Mouse (Mus musculus) activated CD4-positive, CD25-positive, alpha-beta regulatory T cell, adult 4 months (primary cell): ENCODE measurements around the gene Ankzf1. TPM values are rescaled to one million over a fixed set of nuclear protein-coding genes. Genes with fewer than 3 reads are reported as not detected.
A peak's percentile ranks its signal among the peaks of the same experiment; 100 is the strongest.

ENCODE experiments used
- ATAC-seq: one replicate; pipeline ENCODE4 v1.8.0; 2017
- polyA plus RNA-seq, 2 experiments: library from polyadenylated mRNA; unstranded; fragments of 100-300 nt; shearing (Covaris generic); gene quantifications; one replicate each; pipeline ENCODE4 v1.2.1; 2017

Ankzf1 gene
- polyA plus RNA-seq, result 10 to 100 TPM; 14.1 to 17.1 TPM

GRCm38 (mm10) chr1:75191622-75192402 lies at the start of gene Ankzf1, which contains the start of gene Atg9a:
Gene Ankzf1 (plus strand): TSS chr1:75192151.
Gene Atg9a (minus strand): TSS chr1:75192196.
- peak; percentile 100 for ATAC-seq

GRCm38 (mm10) chr1:75142301-75143261 lies 49.4 kb upstream of the Ankzf1 start, which contains the start of the genes Cnppd1 and Retreg2:
Gene Cnppd1 (minus strand): TSS chr1:75142711.
Gene Retreg2 (plus strand): TSS chr1:75142778.
- peak; percentile 74 for ATAC-seq

DNA sequence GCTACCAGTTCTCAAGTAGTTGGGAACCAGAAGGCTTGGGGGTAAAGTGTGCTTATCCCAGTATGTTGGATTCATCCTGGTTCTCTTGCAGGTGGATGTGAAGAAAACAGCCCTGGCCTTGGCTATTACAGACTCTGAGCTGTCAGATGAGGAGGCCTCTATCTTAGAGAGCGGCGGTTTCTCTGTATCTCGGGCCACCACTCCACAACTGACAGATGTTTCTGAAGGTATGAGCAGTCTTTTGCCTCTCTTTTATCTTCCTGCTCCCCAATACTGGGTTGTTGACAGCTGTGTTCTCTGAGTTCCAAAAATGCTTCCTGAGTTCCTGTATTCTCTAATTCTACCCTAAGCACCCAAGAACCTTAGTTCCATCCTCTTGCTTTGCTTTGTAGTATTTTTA lies 46.4 kb upstream of the Ankzf1 start:
- ATAC-seq, result no peak

GRCm38 (mm10) chr1:75147411-75148135 lies 44.4 kb upstream of the Ankzf1 start:
- ATAC-seq, result no peak

DNA sequence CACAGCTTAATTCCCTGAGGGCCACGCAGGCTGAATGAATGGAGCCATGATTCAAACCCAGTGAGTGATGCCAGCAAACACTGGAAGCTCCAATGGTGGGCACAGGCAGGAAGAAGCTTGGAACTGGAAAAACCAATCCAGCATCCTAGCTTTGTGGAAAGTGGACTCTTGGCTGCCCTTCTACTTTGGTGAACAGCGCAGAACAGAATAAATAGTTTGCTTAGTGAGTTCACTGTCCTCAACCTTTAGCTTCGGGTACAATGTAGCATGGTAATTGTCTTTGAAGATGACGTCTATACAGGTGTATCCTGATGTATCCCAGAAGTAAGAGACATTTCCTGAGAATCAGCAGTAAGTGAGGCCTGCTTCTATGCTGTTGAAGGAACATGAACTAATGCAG lies 43.2 kb upstream of the Ankzf1 start:
- ATAC-seq, result no peak

- ATAC-seq, result no peak
Observed at GRCm38 (mm10) chr1:75155837-75156236, 36.1 kb upstream of the Ankzf1 start.

DNA sequence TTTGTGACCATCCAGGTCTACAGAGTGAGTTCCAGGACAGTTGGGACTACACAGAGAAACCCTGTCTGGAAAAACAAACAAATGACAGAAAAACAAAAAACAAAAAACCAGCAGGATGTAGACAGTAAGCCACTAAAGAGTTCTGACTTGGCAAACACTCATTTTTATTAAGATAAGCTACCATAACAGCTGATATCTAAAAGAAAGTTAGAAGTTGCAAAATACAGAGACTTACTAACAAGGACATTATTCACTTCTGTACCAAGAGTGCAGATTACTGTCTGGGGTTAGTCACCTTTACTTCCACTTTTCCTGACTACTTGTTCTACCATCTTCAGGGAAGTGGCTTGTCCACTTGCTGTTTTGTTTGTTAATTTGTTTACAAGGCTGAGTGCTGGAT lies 33.0 kb upstream of the Ankzf1 start:
- no peak for ATAC-seq

DNA sequence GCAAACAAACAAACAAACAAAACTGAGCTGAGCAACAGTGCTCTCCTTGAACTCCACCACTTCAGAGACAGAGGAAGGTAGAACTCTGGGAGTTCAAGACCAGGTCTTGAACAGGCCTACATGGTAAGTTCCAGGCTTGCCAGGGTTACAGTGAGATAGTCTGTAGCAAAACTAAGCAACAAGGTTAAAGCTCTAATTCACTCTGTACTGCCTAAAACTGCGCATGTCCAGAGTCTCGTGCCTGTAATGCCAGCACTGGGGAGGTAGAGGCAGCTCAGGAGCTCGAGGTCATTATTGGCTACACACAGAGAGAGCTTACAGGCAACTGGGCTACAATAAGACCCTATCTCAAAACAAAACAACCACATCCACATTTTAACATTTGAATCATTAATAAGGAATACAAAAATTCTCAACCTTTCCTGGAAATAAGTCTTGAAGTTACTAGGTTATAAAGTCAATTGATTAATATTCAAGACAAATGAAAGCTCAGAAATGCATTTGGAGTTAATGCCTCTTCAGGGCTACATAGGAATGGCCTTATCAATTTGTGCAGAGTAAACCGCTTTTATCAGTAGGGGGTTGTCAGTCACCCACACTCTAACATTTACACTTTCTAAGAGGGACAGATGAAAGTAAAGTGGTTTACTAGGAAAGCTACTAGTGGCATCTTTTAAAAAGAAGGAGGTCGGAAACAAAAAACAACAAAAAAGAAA lies 32.3 kb upstream of the Ankzf1 start:
- no peak for ATAC-seq

GRCm38 (mm10) chr1:75160256-75160617 lies 31.7 kb upstream of the Ankzf1 start:
- no peak for ATAC-seq

GRCm38 (mm10) chr1:75168093-75168471 lies 23.9 kb upstream of the Ankzf1 start:
- peak; percentile 6 for ATAC-seq

DNA sequence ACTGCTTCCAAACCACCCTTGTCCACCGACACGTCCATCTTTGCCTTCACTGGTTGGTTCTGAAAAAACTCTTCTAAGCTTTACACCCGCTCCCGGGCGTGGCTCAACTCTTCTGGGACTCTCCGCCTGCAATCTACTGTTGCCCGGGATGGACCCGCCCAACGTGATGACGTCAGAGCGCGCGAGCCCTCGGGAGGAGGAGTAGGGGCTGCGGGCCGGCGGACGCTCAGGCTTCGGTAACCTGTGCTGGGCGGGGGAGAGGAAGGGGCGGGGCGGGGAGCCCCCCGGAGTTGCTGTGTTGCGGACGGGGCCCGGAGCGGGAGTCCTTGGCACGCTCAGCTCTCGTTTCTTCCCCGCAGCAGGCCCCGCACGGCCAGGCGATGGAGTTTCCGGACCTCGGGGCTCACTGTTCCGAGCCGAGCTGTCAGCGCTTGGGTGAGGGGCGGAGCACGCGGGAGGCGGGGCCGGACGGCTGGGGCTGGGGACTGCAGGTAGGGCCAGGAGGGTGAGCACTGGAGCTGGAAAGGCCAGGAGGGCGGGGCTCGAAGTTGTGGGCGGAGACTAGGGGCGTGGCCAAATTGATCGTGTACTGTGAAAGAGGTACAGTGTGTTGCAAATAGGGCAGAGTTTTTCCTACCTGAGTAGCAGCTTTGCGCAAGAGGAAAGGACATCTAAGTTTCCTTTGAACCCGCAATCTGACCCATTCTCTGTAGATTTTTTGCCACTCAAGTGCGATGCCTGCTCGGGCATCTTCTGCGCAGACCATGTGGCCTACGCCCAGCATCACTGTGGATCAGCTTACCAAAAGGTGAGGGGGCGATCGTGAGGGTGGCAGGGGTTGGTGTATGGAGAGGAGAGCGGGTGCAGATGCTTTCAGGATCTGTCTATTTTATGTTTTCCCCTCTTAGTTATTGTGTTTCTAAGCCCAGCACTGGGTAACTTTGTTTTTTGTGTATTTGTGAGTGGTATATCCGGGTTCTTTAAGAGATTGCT lies 23.2 kb upstream of the Ankzf1 start, which contains the start of gene Zfand2b:
Gene Zfand2b, plus strand, starts transcription at position 175 of the 993 bp plus-strand sequence.
- ATAC-seq, result peak; percentile 90

- ATAC-seq, result peak; percentile 30
Observed at GRCm38 (mm10) chr1:75179334-75180104, 12.4 kb upstream of the Ankzf1 start.

- peak; percentile 95 for ATAC-seq
Observed at GRCm38 (mm10) chr1:75180105-75180590, 11.8 kb upstream of the Ankzf1 start, which contains the start of gene Abcb6. Gene Abcb6 (minus strand): TSS chr1:75180392.

DNA sequence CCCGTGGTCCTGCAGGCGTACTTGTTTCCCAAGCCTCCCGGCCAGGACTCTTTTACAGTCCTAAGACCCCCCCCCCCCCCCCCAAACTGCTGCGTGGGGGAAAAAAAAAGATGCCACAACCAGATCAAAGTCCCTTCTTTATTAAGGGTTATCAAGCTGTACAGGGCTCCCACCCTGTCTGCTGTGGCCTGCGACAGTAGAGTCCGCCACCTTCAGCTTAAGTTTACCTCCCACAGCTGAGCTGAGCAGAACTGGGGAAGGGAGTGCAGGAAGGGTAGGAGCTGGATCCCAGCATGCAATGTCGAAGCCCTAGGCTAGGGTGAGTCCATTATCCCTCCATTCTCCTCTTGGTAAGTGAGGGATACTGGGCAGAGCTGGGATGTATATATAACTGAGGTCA lies 11.2 kb upstream of the Ankzf1 start:
- ATAC-seq, result no peak

GRCm38 (mm10) chr1:75181377-75181870 lies 10.5 kb upstream of the Ankzf1 start:
- no peak for ATAC-seq

DNA sequence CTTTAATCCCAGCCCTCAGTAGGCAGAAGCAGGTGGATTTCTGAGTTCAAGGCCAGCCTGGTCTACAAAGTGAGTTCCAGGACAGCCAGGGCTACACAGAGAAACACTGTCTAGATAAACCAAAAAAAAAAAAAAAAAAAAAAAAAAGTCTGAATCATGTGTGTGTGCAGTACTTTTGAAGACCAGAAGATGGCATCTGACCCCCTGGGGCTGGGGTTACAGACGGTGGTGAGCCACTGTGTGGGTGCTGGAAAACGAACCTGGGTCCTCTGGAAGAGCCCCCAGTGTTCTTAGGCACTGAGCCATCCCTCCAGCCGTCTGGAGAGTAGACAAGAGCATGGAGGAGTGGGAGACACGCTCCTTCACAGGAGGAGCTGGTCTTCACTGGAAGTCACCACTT lies 9.8 kb upstream of the Ankzf1 start:
- ATAC-seq, result no peak

DNA sequence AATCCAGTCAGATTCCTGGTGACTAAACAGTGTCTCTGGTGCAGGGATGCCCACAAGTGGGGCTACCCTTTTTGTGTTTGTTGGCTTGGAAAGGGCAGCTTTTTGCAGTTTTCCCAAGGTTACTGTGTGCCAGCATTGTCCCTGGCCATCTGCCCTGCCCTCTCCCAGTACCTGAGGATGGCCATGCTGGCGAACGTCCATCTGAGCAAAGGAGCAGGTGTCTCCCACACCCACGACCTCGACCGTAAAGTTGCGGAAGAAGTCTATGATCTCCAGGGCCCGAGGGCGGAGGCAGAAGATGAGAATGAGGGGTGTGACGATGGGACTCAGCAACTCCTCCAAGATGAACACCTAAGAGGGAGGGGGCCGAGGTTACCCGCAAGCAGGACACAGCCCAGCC lies 6.5 kb upstream of the Ankzf1 start:
- ATAC-seq, result no peak

GRCm38 (mm10) chr1:75187126-75187525 lies 4.8 kb upstream of the Ankzf1 start:
- ATAC-seq, result no peak

DNA sequence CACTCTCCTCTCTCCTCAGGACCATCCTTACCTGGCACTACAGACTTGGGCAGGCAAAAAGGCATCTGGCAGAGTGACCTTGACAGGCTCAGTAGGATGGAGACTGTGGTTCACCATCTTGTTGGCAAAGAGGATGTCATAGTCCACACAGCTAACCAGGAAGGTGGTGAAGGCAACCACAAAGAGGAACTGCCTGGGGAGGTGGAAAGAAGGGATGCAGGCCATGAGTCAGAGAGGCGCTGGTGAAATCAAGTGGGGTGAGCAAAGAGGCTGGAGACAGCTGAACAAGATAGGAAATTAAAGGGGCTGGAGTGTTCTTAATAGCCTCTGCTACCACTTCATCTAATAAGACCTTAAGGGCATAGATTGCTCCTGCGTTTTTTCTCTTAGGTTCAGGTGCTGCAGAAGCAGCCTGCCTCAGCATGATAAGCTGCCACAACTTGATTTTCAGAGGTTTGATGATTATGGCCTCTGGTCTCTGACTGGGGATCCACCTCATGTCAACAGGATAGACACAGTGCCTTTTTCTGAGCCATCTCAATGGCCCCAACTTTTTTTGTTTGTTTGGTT lies 4.0 kb upstream of the Ankzf1 start:
- no peak for ATAC-seq
